In the genomic region with DNA sequence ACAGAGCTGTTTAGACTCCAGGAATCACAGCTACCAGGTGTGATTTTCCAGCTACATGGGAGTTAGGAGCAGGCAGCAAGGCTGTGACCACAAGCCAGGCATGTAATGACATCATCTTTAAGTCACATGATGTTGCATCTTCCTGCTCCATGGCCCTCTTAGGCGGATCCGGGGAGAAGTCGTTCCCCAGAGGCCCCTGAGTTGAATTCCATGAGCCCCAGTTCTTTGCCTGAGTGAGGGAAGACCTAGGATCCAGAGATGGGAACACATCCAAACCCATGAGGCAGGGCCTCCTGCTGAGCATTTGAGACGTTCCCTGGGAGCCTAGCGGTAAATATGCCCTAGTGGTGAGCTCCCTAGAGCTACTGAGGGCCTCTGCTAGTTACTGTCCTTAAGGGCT, we compare ENCODE assay signal across 14 mouse cellular contexts.
DNase-seq lines count a peak whose midpoint lies in the region; ATAC-seq and TF ChIP-seq lines count a peak whose summit lies in the region.
"Had no signal": no experiment of that assay in that cellular context is flagged by ENCODE, and none has a peak within 500 bp of the region (broad histone marks: within the 10 kb centered on the region; RNA-seq: fewer than 3 reads in every experiment).

No protein-coding gene starts in this region.

- peak; percentile 31 for DNase-seq in kidney, adult 2 months
- no peak for DNase-seq in kidney, adult 8-10 months
- peak; percentile 95 for DNase-seq in 3T3-L1 (ENCODE audit: low read depth, low spot score)
- DNase-seq in NIH3T3 (ENCODE audit: low read depth): peak; percentile 88
- no peak for DNase-seq in left cerebral cortex, postnatal 36 days (ENCODE audit: low spot score in 2 of 2)
- DNase-seq in thymus, adult 18-20 months: no peak
- DNase-seq: adrenal gland, postnatal 14 days; cerebellum, adult 9-11 months; gastrocnemius, postnatal 10 days had no signal

- no peak for TF ChIP-seq POLR2A in kidney, adult 2 months (IDR thresholded peaks at IDR 0.05; ENCODE audit: low read depth, low read length)

- H3K9ac ChIP-seq in intestine, embryonic 16.5 days (ENCODE audit: low read depth, low read length): no peak overlapping the region

- WGBS in kidney, adult 2 months: 33% methylated on average over 5 of the region's 5 CpGs
- WGBS in intestine, embryonic 16.5 days: 31% methylated on average over 5 of the region's 5 CpGs

- H3K4me2 ChIP-seq in intestine, embryonic 16.5 days (ENCODE audit: low read depth, low read length): no peak overlapping the region

- TF ChIP-seq CTCF in kidney, adult 2 months (conservative IDR thresholded peaks at IDR 0.05; ENCODE audit: insufficient read depth, insufficient read length, low read depth, low read length): no peak

- H3K4me3 ChIP-seq in kidney, adult 2 months (ENCODE audit: insufficient read depth, low read depth, low read length): no peak overlapping the region
- H3K4me3 ChIP-seq in intestine, embryonic 16.5 days (ENCODE audit: low read length): no peak overlapping the region

- intact Hi-C loops in left cerebral cortex, postnatal 36 days (cut with DNase I): no loop called here

- H3K27me3 ChIP-seq in kidney, adult 2 months (replicated peaks; ENCODE audit: control insufficient read depth, insufficient read depth, low read length): no peaks in the 10 kb centered on the region
- no peaks in the 10 kb centered on the region for H3K27me3 ChIP-seq in intestine, embryonic 16.5 days (replicated peaks; ENCODE audit: control insufficient read depth, insufficient read depth, low read length)

- H3K36me3 ChIP-seq in kidney, adult 2 months (ENCODE audit: control insufficient read depth, insufficient read depth, low read length): no peaks in the 10 kb centered on the region
- H3K36me3 ChIP-seq in intestine, embryonic 16.5 days (ENCODE audit: control insufficient read depth, insufficient read depth, low read length): peaks cover 16% of the 10 kb centered on the region
- H3K36me3 ChIP-seq: G1E had no signal

- peak overlapping the region; percentile 10; the same call in 1 of the 2 replicates for H3K27ac ChIP-seq in kidney, adult 2 months (ENCODE audit: insufficient read depth, low read depth, low read length)
- H3K27ac ChIP-seq in intestine, embryonic 16.5 days (ENCODE audit: low read length): peak overlapping the region; percentile 89
- H3K27ac ChIP-seq: macrophage had no signal

- H3K4me1 ChIP-seq in kidney, adult 2 months (ENCODE audit: control insufficient read depth, insufficient read depth, low read length): no peaks in the 10 kb centered on the region
- H3K4me1 ChIP-seq in intestine, embryonic 16.5 days (ENCODE audit: control insufficient read depth, insufficient read depth, low read length): peaks cover 17% of the 10 kb centered on the region

- ATAC-seq in intestine, embryonic 16.5 days: peak; percentile 41
- no peak for ATAC-seq in erythroblast, adult 5-6 weeks (replicated peaks; ENCODE audit: low FRiP score, poor library complexity, severe bottlenecking)
- ATAC-seq: inflammation-experienced regulatory T-cells, adult 6 months had no signal

- no peaks in the 10 kb centered on the region for H3K9me3 ChIP-seq in intestine, embryonic 16.5 days (ENCODE audit: control insufficient read depth, low read length)
- H3K9me3 ChIP-seq: G1E had no signal

Comparison
In these comparisons a context has a peak if more than half of its experiments do, and no peak if none do; other contexts are left out.
1. DNase-seq: peak in kidney, adult 2 months (single experiment), 3T3-L1 (single experiment) and NIH3T3 (single experiment); none in kidney, adult 8-10 months (0 of 2), left cerebral cortex, postnatal 36 days (0 of 2) and thymus, adult 18-20 months (0 of 2).